Mouse (Mus musculus) megakaryocyte, embryonic 14.5 days (primary cell): ENCODE measurements at regions not wholly inside any gene's neighbourhood (a gene's known extent, or its start where the extent isn't known, plus 50 kb on each side); places are given as distances from the start of the nearest gene placed in this dataset.

ENCODE experiments used
- FLI1 ChIP-seq: IDR thresholded peaks from 2 replicates; pipeline ENCODE4 v1.6.1; 2012; ENCODE audit warnings: low read length, inconsistent platforms, mixed read lengths
- GATA1 ChIP-seq: IDR thresholded peaks from 3 replicates; pipeline ENCODE4 v1.6.1; 2012; ENCODE audit warnings: mixed read lengths, low read length, inconsistent platforms, borderline replicate concordance

- TF ChIP-seq GATA1 (no peak), FLI1 (no peak)
Measured at GRCm38 (mm10) chr14:66442576-66442975, 433.6 kb upstream of the Gulo start.
